Comparison of ENCODE assay signal across 16 mouse cellular contexts in the genomic region with DNA sequence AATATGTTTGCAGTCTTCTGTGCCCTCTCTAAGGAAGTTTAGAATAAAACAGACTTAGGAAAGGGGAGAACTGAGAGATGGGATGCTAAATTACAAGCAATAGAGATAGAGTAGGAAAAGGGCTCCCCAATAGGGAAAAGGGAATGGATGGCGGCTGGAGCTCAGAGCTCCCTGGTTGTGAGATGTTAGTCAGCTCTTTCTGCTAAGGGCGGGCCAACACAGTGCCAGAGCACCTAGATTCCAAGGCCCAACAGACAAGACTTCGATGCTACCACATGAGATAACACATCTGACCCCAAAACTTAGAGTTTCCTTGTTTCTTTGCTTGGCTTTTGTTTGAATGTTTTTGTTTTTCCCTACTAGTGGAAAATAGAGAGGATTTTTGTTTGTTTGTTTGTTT. TPM values are rescaled to one million over a fixed set of nuclear protein-coding genes. Genes with fewer than 3 reads are reported as not detected.
"Had no signal": no experiment of that assay in that cellular context is flagged by ENCODE, and none has a peak within 500 bp of the region (broad histone marks: within the 10 kb centered on the region; RNA-seq: fewer than 3 reads in every experiment).

No protein-coding gene starts in this region.

RNA-seq across cellular contexts. Expression of a gene that starts 24.2 kb away (rescaled TPM):
- total RNA-seq: monocyte, adult 5-6 weeks had no signal

RNA-seq across cellular contexts. Expression of a gene that starts 40.7 kb away (rescaled TPM):
- total RNA-seq: megakaryocyte progenitor cell, adult 5-6 weeks; midbrain, postnatal 0 days; monocyte, adult 5-6 weeks; neutrophil, adult 5-6 weeks had no signal
- polyA plus RNA-seq: lung, adult 2 months; lung, embryonic 15.5 days; lung, postnatal 0 days; macrophage; midbrain, embryonic 11.5 days; midbrain, embryonic 13.5 days; midbrain, embryonic 15.5 days; midbrain, postnatal 0 days; neural tube, embryonic 12.5 days; neural tube, embryonic 14.5 days; spleen, adult 2 months; stomach, embryonic 16.5 days; thymus, postnatal 0 days had no signal

RNA-seq across cellular contexts. Expression of a gene that starts 54.9 kb away (rescaled TPM):
- total RNA-seq: neutrophil, adult 5-6 weeks had no signal
